Mouse (Mus musculus) embryo, embryonic 9.5 days (tissue): Measurements from ENCODE around the gene Ttc7b.

ENCODE experiments used
- DNase-seq: peaks from one replicate; pipeline ENCODE4 v3.0.0-alpha.2; 2017; ENCODE audit errors: extremely low spot score

Ttc7b gene

DNA sequence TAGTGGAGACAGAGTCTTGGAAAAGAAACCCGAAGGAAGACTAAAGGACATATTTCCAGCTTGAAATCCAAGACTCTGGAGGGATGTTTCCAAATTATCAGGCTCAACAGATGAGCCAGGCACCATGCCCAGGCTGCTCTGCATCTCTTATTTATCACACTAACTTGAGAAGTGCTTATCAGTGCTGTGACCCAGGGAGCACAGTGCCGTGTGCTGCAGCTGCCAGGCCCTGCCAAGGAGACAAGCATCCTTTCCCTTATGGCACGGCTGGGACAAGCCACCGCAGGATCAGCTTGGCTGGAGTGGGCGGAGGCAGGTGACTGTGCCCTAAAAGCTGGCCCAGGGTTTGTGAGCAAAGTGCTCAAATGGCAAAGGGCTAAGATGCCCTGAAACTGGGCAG lies 184.4 kb downstream of the Ttc7b start:
- no peak for DNase-seq

DNA sequence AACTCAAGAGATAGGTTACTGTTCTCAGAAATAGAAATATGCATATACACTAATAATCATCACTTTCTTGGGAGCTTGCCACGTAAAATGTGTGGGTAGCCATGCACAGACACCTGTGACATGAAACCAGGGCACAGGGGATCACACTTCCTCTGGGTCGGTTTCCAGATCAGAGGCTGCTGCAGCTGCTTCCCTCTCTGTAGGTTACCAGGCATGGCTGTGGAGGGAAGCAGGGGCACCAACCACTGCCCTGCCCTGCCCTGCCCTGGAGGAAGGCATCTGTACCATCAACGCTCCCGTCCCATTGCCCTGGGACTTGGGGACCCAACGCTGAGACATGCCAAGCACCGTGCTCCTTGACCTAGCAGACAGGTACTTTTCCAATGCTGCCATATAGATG lies 188.8 kb downstream of the Ttc7b start:
- DNase-seq, result no peak

DNA sequence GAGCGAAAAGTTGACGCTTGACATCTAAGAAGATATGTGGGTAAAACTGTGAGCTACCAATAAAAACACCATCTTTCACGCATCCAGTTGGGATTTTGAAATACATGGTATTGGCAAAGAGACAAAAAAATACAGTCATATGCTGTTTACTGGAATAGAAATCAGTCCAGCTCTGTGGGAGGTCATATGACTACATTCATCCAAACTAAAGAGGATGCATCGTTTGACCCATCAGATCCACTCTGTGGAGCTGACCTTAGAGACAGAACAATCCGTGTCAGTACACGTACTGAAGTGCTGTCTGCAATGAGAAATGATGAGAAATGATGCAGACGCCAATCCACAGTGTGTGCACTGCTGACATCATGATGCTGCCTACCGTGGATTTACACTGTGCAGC lies 190.4 kb downstream of the Ttc7b start:
- no peak for DNase-seq

DNA sequence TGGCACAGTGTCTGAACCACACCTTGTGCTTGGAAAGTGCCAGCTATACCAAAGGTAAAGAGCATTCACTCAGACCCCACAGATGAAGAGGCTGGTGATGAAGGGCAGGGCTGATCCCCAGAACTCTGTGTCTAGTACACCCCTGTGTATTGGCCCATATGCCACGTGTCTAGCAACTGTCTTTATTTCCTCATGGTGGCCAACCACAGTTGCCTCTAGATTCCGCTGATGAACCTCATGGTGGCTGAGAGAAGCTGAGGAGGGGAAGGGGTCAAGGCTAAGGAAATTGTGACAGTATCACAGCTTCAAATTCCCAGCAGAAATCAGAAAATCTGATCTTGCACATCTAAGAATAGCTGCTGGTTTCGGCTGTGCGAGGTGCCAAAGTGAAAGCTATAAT lies 191.6 kb downstream of the Ttc7b start:
- no peak for DNase-seq

DNA sequence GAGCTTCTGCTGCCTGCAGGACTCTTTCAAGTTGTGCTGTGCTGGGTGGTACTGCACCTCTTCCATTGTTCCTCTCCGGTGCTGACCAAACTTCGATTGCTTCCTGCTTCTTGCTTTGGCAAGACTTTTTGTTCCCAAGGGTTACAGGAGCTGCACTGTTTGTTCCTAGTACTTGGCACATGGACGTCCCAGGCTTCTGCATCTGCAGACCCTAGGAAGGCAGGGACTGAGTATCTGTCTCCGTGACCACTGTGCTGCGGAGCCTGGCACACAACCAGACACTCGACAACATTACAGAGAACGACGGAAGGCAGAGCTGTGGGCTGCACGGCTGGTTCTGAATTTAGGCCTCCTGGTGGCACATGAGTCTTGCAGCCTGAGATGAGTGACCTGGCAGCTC lies 192.1 kb downstream of the Ttc7b start:
- no peak for DNase-seq

DNA sequence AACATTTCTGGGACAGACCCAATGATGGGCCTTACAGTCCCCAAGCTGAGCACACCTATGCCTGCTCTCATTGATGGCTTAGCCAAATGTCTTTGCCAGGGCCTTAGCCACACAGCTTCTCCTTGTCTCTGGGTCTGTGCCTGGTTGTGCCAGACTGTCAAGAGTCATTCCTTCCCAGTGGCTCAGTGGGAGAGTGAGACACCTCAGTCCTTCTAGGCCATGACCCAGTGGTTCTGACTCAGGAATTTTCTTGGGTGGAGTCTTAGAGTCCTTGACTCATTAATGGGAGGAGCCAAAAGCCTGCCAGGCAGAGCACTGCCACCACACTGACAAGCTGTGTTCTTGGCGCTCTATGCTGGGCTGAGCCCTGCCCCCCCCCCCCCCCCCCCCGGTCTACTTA lies 193.9 kb downstream of the Ttc7b start:
- DNase-seq, result no peak

DNA sequence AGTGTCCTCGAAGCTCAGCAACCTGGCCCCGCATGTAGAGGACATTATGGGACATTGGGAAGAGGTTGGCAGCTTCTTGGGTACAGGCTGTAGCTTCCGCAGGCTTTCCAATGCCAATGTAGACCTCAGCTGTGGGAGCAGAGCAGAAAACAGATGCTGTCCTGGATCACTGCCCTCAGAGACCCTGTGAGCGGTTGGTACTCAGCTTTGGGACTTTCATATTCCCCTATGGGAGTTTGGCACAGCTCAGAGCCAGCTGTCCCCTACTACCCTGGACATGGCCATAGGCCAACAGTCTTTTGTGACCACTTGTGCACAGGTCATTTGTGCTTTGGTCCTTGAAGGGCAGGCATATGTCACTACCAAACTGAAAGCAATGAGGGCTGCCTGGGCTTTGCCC lies 195.0 kb downstream of the Ttc7b start:
- no peak for DNase-seq

DNA sequence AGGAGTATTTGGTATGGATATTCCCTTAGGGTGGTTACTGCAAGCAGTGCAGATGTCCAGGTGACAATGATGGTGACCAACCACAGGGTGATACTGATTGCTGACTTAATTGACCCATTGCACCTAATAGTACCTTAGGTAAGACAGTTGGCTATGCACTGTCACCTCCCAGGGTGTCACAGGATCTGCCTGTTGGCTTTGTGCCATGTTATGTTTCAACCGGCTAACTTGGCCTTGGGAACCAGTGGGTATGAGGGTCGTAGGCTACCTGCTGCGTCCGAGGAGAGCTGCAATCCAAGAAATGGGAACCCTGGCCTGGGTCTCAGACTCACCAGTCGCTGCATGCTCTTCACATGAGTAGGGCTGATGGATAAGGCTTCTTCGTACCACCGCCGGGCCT lies 195.4 kb downstream of the Ttc7b start:
- no peak for DNase-seq

DNA sequence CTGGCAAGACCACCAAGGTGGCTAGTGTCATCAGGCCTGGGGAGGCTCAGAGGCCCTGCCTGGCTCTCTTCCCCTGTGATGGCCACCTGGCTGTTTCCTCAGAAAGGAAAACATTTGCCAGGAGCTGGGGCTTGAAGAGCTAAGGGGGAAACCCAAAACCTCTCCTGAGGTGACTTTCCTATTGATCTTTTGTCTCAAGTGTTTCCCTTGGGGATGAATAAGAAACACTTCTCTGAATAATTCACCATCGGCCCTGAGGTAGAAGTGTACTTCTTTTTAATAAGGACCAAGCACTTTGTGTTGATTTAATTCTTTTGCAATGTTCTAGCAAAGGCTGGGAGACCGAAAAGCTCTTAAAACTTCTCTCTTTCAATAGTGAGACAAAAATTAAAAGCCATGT lies 197.0 kb downstream of the Ttc7b start:
- DNase-seq, result no peak

DNA sequence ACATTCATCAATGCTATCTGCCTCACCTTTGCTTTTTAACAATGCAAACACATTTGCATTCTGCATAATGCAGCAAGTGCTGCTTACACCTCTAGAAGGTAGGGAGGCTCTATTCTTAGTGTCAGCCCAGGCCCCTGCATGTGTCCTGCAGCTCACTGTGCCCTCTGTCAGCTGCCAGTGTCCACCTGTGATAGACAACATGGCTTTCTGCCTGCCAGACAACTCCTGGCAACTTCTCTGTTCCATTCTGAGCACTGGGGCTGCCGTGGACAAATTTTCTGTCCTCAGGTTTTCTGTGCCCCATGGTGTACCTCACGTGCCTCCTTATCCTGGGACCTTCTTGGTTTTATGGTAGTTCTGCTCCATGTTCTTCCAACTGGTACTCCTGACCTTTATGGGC lies 198.4 kb downstream of the Ttc7b start:
- DNase-seq, result no peak

DNA sequence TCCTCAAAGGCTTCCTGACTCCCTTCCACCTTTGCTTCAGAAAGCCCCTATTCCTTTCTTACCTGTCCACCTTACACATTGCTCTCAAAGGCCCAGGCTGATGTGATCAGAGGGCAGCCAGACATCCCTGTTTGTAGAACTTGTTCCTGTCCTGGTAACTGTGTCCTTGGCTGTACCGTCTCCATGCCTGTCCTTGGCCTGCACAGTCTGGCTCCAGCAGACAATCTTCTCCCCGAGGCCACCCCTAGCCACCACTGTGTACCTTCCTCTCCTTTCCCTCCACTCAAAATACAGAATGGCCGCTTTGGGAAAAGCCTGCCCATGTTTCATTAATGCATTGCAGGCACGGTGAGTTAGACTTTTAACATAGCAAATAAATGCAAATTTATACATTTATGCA lies 199.1 kb downstream of the Ttc7b start:
- no peak for DNase-seq

DNA sequence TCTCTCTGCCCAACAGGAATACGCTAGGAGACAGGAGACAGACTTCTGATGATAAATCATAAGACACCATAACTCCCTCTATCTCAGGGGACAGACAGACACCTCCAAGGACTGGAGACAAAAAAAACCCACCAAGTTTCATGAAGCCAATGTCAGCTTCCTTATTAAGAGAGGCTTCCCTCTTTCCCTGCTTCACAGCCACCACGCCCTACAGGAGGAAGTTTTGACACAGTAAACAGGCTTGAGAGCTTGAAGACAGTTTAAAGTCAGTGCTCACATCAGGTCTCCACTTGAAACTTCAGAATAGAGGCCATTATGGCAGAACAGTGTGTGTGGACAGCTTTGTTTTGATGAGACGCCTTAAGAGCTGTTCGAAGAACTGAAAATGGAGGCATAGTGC lies 200.9 kb downstream of the Ttc7b start:
- no peak for DNase-seq

DNA sequence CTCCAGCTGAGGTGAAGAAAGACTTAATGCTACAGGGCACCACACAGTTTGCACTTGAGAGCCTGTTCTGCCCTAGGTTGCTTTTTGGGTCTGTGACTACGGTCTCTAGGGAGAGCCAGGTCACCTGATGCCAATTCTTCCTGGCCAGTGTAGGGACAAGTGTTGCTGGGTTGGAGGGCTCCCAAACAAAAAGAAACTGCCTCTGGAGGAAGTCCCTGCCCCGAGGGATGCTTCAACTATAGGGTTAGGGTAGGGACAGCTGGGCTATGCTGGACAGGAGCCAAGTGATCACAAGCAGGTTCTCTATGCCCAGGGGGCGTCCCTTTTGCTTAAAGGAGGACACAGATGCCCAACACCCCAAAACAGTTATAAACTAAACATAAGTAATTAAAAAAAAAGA lies 202.7 kb downstream of the Ttc7b start:
- DNase-seq, result no peak

DNA sequence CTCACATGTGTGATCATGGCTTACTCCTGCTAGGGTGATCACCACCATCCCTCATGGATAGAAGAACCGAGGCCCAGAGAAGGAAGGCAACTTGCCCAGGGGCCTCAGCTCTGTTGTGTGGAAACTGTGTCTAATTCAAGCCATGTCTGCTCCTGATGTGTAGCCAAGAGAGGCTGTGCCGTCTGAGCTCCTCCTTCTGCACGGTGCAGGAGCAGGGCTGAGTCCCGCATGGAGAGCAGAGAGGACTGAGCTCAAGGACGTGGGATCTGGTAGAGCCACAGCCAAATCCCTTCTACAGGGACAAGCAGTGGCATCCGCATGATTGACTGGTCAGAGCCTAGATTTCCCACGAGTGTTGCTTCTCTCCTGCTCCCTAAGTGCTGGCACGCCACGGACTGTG lies 204.5 kb downstream of the Ttc7b start:
- no peak for DNase-seq

DNA sequence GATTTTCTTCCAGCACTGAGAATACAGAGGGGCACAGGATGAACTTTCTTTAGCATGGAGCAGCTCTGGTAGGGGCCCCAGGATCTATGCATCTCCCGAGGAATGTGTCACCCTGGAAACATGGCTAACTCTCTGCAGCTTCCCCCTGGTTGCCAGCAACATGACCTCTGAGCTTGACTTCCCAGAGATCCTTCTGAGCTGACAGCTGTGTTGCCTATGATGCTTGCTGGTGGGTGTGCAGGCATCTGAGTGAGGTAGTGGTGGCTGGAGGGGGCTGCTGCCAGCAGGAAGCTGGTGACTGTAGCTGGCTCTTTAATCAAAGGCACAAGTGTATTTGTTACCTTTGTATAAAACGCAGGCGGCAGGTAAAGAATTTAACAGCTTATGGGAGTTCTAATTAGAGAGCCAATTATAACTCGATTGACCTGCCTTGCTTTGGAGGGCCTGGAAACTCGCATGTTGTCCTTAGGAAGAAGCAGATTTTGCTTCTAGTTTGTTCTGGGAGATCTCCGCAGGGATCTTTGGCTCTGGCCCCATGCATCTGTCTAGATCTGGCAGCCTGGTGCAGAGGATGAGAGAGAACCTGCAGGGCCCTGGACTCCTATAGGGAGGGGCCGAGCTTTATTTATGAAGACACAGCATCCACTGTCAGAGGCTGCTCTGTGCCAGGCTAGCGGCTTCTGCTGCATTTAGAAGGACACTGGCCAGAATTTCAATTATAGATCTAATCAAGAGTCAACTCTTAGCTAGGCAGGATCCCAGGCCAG lies 205.3 kb downstream of the Ttc7b start:
- no peak for DNase-seq

DNA sequence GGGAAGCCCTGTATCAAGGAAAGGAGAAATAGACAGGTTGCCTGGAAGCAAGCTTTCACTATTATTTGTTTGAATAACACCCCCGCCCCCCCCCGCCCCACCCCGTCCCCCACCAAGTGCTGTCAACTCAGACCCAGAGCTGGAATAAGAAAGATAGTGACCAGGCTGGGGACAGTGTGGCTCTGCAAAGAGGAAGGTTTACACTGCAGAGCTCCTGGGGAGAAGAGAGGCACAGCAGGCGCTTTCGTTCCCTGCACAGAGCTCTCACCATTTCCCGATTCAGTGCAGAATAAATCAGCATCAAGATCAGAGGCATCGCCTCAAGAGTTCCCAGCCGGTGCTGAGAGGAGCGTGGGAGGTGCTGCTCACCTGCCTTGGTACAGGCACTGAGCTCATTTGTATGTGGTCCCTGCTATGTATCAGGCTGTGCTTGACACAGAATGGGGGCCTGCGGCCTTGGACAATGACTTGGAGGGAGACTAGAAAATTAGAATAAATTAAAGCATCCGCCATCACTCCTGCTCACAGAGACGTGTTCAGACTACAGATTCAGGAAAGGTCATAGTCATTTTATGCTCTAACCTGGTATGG lies 206.7 kb downstream of the Ttc7b start:
- no peak for DNase-seq

DNA sequence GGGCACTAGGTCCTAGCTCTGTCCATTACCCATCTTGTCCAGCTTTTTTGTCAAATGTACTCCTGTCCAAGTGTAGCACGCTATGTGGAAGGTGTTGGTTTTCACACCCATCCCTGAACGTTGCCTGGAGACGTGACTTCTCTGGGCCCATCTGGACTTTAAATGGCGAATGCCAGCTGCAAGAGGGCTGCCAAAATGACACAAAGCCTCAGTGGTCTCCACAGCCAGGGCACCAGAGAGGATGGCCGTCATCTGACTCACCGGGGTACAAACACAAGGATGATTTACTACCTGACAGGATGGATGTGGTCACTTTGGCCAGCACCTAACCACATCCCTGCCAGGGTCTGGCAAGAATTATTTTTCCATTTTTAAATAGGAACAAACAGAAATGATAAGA lies 207.4 kb downstream of the Ttc7b start:
- DNase-seq, result no peak

DNA sequence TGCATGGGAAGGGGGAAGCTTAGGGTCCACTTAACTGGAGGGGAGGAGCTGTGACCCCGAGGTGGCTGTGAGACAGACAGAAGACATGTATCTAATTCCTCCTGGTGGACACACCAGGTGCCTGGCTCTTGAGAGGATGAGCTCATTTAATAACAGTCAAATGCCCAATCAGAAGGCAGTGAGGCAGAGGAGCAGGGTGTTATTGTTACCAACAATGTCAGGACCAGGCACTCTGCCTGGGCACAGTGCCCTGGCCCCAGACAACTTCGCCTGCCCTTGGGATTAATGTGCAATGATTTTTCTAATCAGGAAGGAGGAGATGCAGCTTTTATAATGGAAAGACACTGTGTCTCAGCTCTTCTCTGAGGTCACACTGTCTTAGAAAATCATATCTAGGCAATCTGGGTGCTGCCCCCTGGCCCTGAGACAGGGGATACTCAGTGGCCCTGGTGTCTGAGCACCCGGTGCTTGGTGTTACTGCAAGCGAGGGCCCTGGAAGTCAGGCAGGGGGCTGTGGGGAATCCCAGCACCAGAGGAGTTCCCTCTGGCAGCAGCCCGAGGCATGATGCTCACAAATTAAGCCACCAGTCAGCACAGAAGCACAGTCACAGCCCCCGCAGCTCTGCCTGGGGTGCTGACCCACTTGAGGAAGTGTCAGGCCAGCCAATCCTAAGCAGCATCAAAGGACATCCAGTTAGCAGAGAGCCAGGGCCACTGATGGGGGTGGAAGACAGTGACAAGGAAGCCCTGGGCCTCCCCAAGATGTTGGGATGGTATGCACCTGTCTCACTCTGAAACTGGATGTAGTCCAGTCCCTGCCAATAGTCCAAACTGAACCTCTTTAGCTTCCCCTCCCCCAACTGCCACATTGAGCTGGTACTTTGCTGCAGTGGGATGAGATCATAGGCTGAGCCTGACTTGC lies 209.9 kb downstream of the Ttc7b start:
- no peak for DNase-seq

DNA sequence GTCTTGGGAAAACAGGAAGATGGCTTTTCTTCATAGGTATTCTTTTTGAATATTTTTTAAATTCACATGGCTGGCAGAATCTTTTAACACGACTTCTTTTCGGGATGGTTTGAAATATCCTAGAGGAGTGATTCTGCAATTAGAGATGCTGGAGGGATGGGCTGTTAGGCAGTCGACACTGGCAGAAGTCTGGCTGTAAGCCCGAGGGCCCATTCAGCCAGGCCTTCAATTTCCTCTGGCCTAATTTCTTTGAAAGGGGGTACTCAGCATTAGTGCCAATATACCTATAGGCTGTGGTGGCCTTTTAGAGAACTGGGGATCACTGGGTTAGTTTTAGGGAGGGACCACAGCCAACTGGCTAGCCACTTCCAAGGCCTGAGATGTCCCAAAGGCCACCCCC lies 211.4 kb downstream of the Ttc7b start:
- DNase-seq, result no peak

DNA sequence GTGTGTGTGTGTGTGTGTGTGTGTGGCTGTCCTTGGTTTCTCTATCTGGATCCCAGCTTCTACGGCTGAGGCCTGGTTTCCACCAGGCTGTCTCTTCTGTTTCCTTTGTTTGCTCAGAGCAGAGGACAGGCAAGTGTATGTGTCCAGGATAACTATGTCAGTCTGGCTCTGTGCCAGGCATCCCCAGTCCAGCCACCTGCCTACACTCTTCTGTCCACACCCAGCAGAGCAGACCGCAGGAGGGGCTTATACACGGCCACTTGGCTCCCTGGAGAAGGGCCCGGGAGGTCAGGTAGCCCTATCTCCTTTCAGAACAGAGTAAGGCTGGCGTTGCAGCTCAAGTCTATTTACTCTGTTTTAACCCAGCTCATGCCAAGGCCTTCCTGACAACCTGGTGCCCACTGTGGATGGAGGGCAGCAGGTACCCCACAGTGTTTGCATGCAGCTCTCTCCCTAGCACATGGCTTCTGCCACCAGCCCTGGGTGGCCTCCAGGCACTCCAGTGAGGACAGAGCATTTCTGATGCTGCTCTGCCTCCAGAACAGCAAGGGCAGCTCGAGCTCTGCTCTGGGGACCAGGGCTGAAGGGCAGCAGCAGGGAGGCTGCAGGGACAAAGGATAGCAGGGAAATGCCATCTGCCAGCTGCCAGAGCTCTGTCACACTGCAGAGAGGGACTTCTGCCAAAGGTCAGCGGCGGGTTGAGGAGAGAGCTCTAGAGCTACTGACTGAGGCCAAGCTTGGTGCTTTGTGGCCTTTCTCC lies 212.9 kb downstream of the Ttc7b start:
- no peak for DNase-seq

DNA sequence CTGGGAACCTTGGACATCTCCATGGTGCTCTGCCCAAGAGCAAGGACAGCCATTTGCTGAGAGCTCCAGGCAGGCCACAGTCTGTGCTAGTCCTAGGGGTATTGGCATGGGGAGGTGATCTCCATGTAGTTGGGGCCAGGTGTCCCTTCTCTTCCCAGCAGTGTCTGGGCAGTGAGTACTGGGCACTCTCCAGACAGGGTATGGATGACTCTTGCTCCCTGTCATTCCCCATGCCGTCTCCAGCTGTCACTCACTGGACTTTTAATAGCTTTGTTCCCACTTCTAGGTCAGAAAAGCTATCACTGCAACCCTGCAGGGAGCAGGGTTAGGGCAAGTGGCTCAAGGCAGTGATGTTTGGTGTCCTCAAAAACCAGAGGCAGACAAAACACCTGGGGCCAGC lies 214.3 kb downstream of the Ttc7b start:
- DNase-seq, result no peak

DNA sequence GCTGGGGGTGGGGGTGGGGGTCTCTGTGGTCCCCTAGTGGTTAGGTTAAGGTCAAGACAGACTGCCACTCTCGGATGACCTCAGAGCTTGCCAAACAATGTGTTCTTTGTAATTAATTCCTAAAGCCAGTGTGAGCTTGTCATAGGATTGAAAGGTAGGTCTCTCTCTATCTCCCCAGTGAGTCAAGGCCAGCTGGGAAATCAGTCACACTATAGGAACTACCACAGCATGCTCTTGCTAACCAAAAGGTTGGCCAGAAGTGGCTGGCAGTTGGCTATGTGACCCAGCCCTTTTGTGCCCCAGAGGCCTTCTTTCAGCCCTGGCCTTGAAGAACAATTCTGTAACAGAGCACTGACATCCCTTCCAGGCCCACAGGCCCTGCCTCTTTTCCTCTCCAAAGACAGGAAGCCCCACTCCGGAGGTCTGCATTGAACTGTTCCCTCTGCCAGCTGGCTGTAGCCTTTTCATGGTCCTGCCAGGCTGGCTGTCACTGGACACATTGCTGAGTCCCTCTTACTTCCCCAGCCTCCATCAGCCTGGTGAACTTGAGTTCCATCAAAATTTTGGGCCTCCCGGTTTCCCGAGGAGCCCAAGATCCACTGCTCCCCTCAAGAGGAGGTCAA lies 215.5 kb downstream of the Ttc7b start:
- peak; percentile 27 for DNase-seq
